Mouse (Mus musculus): ENCODE measurements around the gene Ascc2. TPM values are rescaled to one million over a fixed set of nuclear protein-coding genes. Genes with fewer than 3 reads are reported as not detected.

Gene Ascc2
- total RNA-seq (2021), result 10 to 100 TPM; 20.0 to 20.6 TPM
- long read RNA-seq, experiment 1, transcript Ascc2-201 (20 exons, 2,650 nt), result major isoform, 13 of 25 reads
- long read RNA-seq, experiment 1, partial matches to known transcripts, result 5 of 25 reads
- long read RNA-seq, experiment 1, other reads (novel, unspliced or antisense), result 7 of 25 reads
- long read RNA-seq, experiment 2, transcript Ascc2-201 (20 exons, 2,650 nt), result major isoform, 13 of 38 reads
- long read RNA-seq, experiment 2, partial matches to known transcripts, result 7 of 38 reads
- long read RNA-seq, experiment 2, other reads (novel, unspliced or antisense), result 18 of 38 reads

- peak; percentile 96 to 97 for DNase-seq (ENCODE audit: low spot score in 2 of 2)
Observed at GRCm38 (mm10) chr11:4637534-4638234, at the start of gene Ascc2. Gene Ascc2, plus strand, starts transcription at chr11:4637747.

- no peak for DNase-seq (ENCODE audit: low spot score in 2 of 2)
Observed at GRCm38 (mm10) chr11:4591811-4592210, 45.7 kb upstream of the Ascc2 start.

- DNase-seq (ENCODE audit: low spot score in 2 of 2), result no peak
Observed at GRCm38 (mm10) chr11:4593491-4593848, 44.1 kb upstream of the Ascc2 start.

- DNase-seq (ENCODE audit: low spot score in 2 of 2), result peak in 1 of 2 experiments; percentile 57
Observed at GRCm38 (mm10) chr11:4593849-4594607, 43.5 kb upstream of the Ascc2 start.

GRCm38 (mm10) chr11:4594608-4595500 lies 42.7 kb upstream of the Ascc2 start, which contains the start of gene Mtmr3:
Gene Mtmr3, minus strand, starts transcription at chr11:4594863.
- peak; percentile 95 to 97 for DNase-seq (ENCODE audit: low spot score in 2 of 2)

- DNase-seq (ENCODE audit: low spot score in 2 of 2), result no peak
Observed at GRCm38 (mm10) chr11:4598411-4598810, 39.1 kb upstream of the Ascc2 start.

- no peak for DNase-seq (ENCODE audit: low spot score in 2 of 2)
Observed at GRCm38 (mm10) chr11:4599916-4600315, 37.6 kb upstream of the Ascc2 start.

- DNase-seq (ENCODE audit: low spot score in 2 of 2), result no peak
Observed at GRCm38 (mm10) chr11:4601890-4602289, 35.7 kb upstream of the Ascc2 start.

GRCm38 (mm10) chr11:4602691-4603441 lies 34.7 kb upstream of the Ascc2 start:
- peak in 1 of 2 experiments; percentile 20 for DNase-seq (ENCODE audit: low spot score in 2 of 2)

GRCm38 (mm10) chr11:4604441-4604840 lies 33.1 kb upstream of the Ascc2 start:
- no peak for DNase-seq (ENCODE audit: low spot score in 2 of 2)

GRCm38 (mm10) chr11:4605414-4605813 lies 32.1 kb upstream of the Ascc2 start:
- DNase-seq (ENCODE audit: low spot score in 2 of 2), result no peak

GRCm38 (mm10) chr11:4606541-4606940 lies 31.0 kb upstream of the Ascc2 start:
- DNase-seq (ENCODE audit: low spot score in 2 of 2), result no peak

- no peak for DNase-seq (ENCODE audit: low spot score in 2 of 2)
Observed at GRCm38 (mm10) chr11:4611904-4612303, 25.6 kb upstream of the Ascc2 start.

GRCm38 (mm10) chr11:4620017-4620485 lies 17.5 kb upstream of the Ascc2 start, which contains the start of gene Gm11032:
Gene Gm11032, plus strand, starts transcription at chr11:4620067.
- no peak for DNase-seq (ENCODE audit: low spot score in 2 of 2)

- DNase-seq (ENCODE audit: low spot score in 2 of 2), result peak in 1 of 2 experiments; percentile 48
Observed at GRCm38 (mm10) chr11:4620501-4621108, 16.9 kb upstream of the Ascc2 start.

GRCm38 (mm10) chr11:4621866-4622265 lies 15.7 kb upstream of the Ascc2 start:
- no peak for DNase-seq (ENCODE audit: low spot score in 2 of 2)

- DNase-seq (ENCODE audit: low spot score in 2 of 2), result no peak
Observed at GRCm38 (mm10) chr11:4622442-4622986, 15.0 kb upstream of the Ascc2 start.

- DNase-seq (ENCODE audit: low spot score in 2 of 2), result no peak
Observed at GRCm38 (mm10) chr11:4622997-4623396, 14.6 kb upstream of the Ascc2 start.

GRCm38 (mm10) chr11:4625931-4626330 lies 11.6 kb upstream of the Ascc2 start:
- no peak for DNase-seq (ENCODE audit: low spot score in 2 of 2)
